Mouse (Mus musculus) urinary bladder, postnatal 25 days (tissue): ENCODE measurements around the gene Eri3.
A peak's percentile ranks its signal among the peaks of the same experiment; 100 is the strongest.

Experiments
- DNase-seq: peaks from one replicate; pipeline ENCODE4 v3.0.0; 2022; ENCODE audit warnings: low spot score

The Eri3 gene

GRCm38 (mm10) chr4:117658582-117659444 is 108.6 kb downstream of the Eri3 start:
- peak; percentile 49 for DNase-seq

- no peak for DNase-seq
Observed at GRCm38 (mm10) chr4:117660001-117660400, 109.8 kb downstream of the Eri3 start.

DNA sequence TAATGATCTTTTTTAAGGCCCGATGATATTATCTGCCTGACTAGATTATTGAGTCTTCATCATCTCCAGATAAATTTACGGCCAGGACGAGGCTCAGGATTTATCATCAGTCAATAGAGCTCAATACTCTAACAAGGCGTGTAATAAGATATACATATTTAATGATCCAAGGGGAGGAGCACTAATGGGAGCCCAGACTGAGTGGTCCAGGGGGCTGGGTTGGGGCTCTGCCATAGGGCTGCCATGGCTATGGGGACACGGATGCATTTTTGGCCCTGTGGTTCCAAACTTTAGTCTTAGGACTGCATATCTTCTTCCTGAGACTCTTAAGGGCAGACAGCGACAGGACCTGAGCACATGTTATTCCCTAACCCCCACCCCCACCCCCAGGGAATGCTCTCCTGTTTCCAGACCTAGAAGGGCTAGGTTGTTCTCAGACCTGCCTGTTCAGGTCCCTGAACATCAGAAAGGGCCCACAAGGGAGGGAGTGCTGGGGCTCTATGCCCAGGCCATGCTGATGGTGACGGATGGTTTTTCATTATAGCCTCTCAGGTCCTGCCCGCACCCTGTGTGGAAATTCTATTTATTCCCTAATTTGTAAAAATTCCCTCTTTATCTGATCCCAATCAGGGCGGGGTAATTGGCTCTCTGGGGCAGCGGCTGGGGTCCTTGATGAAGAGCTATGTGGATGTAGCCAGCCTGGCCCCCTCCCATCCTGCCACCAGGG is 114.4 kb downstream of the Eri3 start:
- no peak for DNase-seq

GRCm38 (mm10) chr4:117665531-117665930 is 115.4 kb downstream of the Eri3 start:
- no peak for DNase-seq

DNA sequence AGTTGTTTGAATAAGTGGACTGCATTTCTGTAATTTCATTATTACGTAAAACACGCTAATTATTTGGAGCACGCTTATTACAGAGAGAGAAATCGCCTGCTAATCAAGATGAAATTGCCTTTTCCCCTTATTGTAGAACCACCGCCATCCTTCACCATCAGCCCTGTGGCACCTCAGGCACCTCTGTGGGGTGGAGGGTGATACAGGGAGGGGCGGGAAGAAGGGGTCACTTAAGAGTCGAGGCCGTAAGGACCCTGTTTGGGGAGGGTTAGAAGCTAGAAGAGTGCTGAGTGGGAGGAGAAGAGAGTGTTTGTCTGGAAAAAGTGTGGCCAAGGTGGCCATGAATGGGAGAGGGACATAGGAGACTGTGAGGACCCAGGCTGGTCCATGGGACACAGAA is 115.9 kb downstream of the Eri3 start:
- no peak for DNase-seq

- no peak for DNase-seq
Observed at GRCm38 (mm10) chr4:117669874-117670273, 119.7 kb downstream of the Eri3 start.

DNA sequence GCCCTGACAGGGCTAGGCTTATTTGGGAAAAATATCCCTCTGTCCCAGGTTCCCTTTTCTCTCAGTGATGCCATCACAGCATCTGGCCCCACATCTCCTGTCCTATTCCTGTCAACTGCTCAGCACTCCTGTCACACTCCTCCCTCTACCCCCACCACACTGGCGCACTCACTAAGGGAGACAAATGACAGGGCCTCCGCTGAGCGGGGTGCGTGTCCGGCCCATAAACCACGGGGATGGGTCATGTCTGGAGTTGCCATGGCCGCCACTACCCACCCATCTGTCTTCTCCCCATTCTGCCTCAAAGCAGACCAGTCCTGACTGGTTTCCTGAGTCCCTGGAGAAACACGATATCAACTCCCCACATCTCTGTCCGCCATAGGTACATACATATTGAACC is 121.9 kb downstream of the Eri3 start:
- DNase-seq = no peak

DNA sequence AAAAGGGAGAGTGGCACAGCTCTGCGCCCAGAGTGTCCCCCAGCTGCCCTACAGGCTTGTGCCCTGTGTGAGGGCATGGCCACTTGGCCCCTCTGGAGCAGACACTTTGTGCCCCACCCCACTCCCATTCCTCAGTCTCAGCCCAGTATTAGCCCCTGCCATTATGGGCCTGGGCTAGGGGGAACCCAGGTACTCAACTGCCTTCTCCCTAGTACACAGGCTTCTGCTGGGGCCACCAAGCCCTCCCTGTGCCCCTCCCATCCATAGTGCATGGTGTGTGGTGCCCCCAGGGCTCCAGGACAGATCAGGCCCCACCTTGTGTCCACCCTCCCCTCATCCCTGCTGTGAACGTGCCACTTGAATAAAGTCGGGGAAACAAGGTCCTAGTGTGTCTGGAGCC is 123.7 kb downstream of the Eri3 start:
- no peak for DNase-seq

DNA sequence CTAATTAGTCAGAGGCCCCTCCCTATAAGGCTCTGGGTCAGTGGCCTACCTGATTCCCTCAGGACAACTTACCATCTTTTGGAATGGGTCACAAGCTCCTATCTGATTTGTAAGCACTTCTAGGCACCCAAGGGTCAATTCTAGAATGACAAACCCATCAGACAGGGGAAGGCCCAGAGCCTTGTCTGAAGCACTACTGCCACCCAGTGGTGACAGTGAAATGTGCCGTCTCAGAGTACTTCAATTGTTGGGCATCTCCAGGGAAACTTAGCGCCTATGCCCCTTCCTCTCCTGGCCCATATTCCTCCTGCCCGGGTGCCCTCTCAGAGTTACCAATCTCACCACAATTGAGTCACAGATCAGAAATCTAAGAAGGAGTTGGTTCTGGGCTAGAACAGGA is 126.7 kb downstream of the Eri3 start:
- peak; percentile 71 for DNase-seq

- DNase-seq = no peak
Observed at GRCm38 (mm10) chr4:117680963-117681362, 130.8 kb downstream of the Eri3 start.

- peak; percentile 69 for DNase-seq
Observed at GRCm38 (mm10) chr4:117681931-117682461, 131.8 kb downstream of the Eri3 start, which contains the start of gene Dmap1. Gene Dmap1, minus strand, starts transcription at chr4:117682273.

DNA sequence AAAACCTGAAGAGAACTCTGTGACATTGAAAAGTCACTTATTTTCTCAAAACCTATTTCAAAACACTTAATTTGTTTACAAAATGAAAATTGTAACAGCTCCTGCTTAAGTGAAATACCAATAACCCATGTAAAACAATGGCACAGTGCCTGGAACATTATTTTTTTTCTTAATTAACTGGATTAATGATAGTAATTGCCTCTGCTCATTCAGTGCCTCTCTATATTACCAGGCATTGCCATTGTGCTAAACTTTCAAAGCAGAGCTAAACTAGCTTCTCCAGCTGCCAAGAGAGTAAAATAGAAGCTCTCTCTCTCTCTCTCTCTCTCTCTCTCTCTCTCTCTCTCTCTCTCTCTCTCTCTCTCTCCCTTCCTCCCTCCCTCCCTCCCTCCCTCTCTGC is 132.3 kb downstream of the Eri3 start:
- DNase-seq = no peak

- no peak for DNase-seq
Observed at GRCm38 (mm10) chr4:117683048-117683768, 133.0 kb downstream of the Eri3 start.

GRCm38 (mm10) chr4:117686354-117686753 is 136.2 kb downstream of the Eri3 start:
- DNase-seq = no peak

- DNase-seq = peak; percentile 54
Observed at GRCm38 (mm10) chr4:117705361-117705760, 155.2 kb downstream of the Eri3 start.

DNA sequence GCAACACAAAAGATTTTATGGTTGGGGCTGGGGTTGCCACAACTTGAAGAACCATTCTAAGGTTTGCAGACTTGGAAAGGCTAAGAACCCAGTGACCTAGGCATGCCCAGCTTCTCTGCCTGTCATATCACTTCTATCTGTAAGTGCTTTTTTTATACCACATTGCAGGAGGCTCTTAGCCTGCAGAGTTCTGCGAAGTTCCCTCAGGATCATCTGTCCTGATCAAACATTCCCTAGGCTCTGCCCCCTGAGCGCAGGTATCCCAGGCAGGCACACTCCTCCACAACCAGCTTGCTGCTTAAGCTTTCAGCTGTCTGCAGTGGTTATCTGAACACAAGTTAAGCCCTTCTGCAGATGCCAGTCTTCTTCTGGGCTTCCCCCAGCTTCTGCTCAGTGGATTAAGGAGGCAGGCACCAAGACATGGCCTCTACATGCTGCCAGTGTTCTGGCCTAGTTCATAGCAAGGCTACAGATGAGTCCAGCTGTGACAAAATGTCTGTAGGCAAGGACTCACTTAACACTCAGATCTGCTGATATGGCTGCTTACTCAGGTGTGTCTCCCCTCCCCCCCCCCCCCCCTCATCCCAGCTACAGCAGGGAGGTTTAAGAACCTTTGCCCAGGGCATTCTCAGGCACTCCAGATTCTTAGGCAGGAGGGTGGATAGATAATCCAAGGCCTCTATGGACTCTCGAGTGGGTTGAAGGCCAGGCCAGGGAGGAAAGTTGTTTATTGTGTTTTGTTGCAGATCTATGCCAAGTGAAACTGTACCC is 158.8 kb downstream of the Eri3 start:
- no peak for DNase-seq

DNA sequence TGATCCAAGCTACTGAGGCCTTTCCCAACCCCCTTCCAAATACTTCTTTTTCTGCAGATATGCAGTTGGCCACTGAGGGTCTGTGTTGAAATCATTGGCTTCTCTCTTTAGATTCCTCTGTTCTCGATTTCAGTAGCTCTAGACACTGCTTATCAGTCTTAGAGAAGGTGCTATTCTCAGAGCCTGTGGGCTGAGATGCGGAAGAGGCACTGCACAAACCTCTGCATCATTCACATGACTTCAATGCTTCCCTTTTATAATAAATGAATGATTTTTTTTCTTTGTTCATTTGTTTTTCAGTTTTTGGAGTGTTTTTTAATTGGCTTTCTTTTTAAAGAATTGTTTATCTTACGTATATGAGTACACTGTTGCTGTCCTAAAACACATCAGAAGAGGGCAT is 162.1 kb downstream of the Eri3 start:
- DNase-seq = no peak

DNA sequence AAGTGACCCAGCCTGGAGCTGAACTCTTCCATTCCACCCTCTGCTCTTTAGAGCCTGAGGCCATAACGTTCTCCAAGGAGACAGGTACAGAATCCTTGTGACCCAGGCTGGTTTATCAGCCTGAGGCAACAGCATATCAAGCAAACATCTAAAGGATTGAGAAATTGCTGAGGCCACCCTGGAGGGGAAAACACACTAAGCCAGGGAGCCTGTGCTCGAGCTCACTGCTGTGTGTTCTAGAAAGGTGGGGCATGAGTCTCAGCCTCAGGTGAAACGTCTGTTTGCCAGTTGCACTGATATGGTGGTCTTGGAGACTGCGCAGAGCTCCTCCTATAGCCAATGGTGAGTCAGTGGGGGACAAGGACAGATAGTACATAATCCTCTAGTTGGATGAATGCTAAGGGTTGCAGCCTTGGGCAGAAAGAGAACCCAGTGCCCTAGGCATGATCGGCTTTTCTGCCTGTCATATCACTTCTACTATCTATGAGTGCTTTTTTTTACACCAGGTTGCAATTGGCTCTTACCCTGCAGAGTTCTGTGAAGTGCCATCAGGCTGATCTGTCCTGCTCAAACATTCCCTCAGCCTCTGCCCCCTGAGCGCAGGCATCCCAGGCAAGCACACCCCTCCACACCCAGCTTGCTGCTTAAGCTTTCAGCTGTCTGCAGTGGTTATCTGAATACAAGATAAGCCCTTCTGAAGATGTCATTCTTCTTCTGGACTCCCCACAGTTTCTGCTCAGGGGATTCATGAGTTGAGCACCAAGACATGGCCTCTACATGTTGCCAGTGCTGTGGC is 163.3 kb downstream of the Eri3 start:
- DNase-seq = no peak
